Mouse (Mus musculus): ENCODE measurements around the gene Mbtps2. TPM values are rescaled to one million over a fixed set of nuclear protein-coding genes. Genes with fewer than 3 reads are reported as not detected.

Mbtps2 gene
- polyA plus RNA-seq, 1 experiment from 2014 or later: 23.8 TPM

DNA sequence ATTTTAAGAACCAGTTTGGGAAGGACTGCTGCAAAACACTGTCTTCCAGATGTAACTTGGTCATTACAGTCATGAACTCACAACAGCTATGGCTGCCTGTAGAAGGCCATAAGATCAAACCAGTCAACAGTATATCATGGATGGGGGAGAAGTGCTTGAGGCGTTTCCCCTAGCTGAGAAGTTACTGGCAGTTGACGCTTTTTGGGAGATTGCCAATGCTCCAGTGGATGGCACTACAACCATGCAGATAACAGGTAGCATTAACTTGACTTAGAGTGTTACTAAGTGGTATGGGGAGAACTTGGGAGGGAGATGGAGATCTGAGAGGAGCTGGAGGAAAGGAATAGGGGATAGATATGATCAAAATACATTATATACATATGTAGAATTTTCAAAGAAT, 23.8 kb downstream of the Mbtps2 start:
- Histone ChIP-seq H3K36me3 (ENCODE audit: control insufficient read depth, insufficient read depth, low read length) (peaks cover 7% of the 10 kb centered on the region), H3K4me1 (replicated peaks; ENCODE audit: control insufficient read depth, insufficient read depth, low read length) (no peaks in the 10 kb centered on the region), H3K4me2 (ENCODE audit: low read length) (no peak overlapping the region), H3K27ac (ENCODE audit: low read depth) (no peak overlapping the region), H3K9me3 (ENCODE audit: control insufficient read depth, low read length) (no peaks in the 10 kb centered on the region), H3K9ac (ENCODE audit: low read length) (no peak overlapping the region), H3K27me3 (replicated peaks; ENCODE audit: control insufficient read depth, insufficient read depth, low read length) (no peaks in the 10 kb centered on the region), H3K4me3 (ENCODE audit: low read depth, low read length) (no peak overlapping the region)
- no peak for DNase-seq (ENCODE audit: low spot score)
- 90% methylated on average over 2 of the region's 2 CpGs for WGBS
- no peak for ATAC-seq (replicated peaks; ENCODE audit: low FRiP score, low TSS enrichment, low read depth)

DNA sequence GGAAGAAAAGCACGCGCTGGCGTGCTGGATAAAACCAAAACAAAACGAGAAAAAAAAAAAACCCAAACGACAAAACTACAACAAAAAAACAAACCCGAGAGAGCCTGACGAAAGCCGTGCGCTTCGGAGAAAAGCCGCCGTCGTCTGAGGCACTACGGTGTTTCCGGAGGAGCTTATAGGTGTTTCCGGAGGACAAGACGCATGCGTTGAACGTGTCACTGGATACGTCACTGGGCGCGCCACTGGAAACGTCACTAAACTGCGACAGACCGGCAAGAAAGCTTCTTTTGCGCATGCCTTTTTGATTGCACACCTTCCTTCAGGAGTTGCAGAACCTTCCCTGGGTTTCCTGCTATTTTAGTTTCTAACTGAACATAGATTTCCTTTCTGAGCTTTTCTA, 29.7 kb downstream of the Mbtps2 start, which contains the start of gene Yy2:
Gene Yy2 (minus strand): TSS at position 146 of the 400 bp plus-strand sequence.
- no peak for DNase-seq (ENCODE audit: low spot score)
- ATAC-seq (replicated peaks; ENCODE audit: low FRiP score, low TSS enrichment, low read depth): no peak
- Histone ChIP-seq H3K27me3 (replicated peaks; ENCODE audit: control insufficient read depth, insufficient read depth, low read length) (no peaks in the 10 kb centered on the region), H3K9ac (ENCODE audit: low read length) (no peak within 1 kb of the TSS), H3K27ac (ENCODE audit: low read depth) (no peak within 1 kb of the TSS), H3K9me3 (ENCODE audit: control insufficient read depth, low read length) (no peaks in the 10 kb centered on the region), H3K36me3 (ENCODE audit: control insufficient read depth, insufficient read depth, low read length) (peaks cover 22% of the 10 kb centered on the region), H3K4me3 (ENCODE audit: low read depth, low read length) (no peak within 1 kb of the TSS), H3K4me2 (ENCODE audit: low read length) (no peak within 1 kb of the TSS), H3K4me1 (replicated peaks; ENCODE audit: control insufficient read depth, insufficient read depth, low read length) (no peaks in the 10 kb centered on the region)
- WGBS: 86% methylated on average over 26 of the region's 26 CpGs

DNA sequence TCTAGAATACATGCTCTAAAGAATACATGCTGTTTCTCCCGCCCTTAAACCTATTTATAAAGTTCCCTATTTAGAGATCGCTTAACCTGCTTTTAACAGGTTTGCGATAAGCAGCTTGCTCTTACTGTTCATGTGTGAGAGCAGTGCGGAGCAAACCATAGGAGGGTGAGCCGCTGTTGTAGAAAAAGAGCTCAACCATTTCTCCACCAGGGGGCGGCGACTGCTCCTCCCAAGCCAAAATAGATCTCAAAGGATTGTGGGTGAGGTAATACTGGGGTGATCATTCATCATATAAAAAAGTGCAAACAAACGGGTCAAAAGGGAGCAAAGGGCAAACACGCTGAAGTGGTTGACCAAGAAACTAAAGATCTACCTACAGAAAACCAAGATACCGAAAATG, 34.7 kb downstream of the Mbtps2 start:
- Histone ChIP-seq H3K27ac (ENCODE audit: low read depth) (no peak overlapping the region), H3K4me1 (replicated peaks; ENCODE audit: control insufficient read depth, insufficient read depth, low read length) (no peaks in the 10 kb centered on the region), H3K27me3 (replicated peaks; ENCODE audit: control insufficient read depth, insufficient read depth, low read length) (no peaks in the 10 kb centered on the region), H3K4me3 (ENCODE audit: low read depth, low read length) (no peak overlapping the region), H3K4me2 (ENCODE audit: low read length) (no peak overlapping the region), H3K9me3 (ENCODE audit: control insufficient read depth, low read length) (no peaks in the 10 kb centered on the region), H3K9ac (ENCODE audit: low read length) (no peak overlapping the region), H3K36me3 (ENCODE audit: control insufficient read depth, insufficient read depth, low read length) (peaks cover 13% of the 10 kb centered on the region)
- ATAC-seq (replicated peaks; ENCODE audit: low FRiP score, low TSS enrichment, low read depth) (no peak), DNase-seq (ENCODE audit: low spot score) (no peak)
- 82% methylated on average over 10 of the region's 10 CpGs for WGBS

DNA sequence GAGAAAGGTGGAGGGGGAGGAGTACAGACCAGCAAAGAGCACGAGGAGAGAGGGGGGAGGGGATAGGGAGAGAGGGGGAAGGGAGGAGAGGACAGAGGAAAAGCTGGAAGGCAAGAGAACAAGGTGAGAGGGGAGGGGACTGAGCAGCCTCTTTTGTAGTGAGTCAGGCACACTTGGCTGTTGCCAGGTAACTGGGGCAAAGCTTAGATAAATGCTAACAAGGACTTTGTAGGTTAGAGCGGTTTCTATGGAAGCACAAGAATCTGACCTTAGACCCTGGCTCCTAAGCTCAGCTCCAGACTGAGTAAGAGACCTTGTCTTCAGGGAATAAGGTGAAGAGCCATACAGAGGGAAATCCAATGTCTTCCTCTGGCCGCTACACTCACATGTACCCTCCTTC, 51.4 kb downstream of the Mbtps2 start:
- H3K4me3 ChIP-seq (ENCODE audit: low read depth, low read length): no peak overlapping the region
- no peaks in the 10 kb centered on the region for H3K9me3 ChIP-seq (ENCODE audit: control insufficient read depth, low read length)
- ATAC-seq (replicated peaks; ENCODE audit: low FRiP score, low TSS enrichment, low read depth) (peak; percentile 88), DNase-seq (ENCODE audit: low spot score) (no peak)
- no peaks in the 10 kb centered on the region for H3K27me3 ChIP-seq (replicated peaks; ENCODE audit: control insufficient read depth, insufficient read depth, low read length)
- no peak overlapping the region for H3K27ac ChIP-seq (ENCODE audit: low read depth)
- H3K4me2 ChIP-seq (ENCODE audit: low read length): no peak overlapping the region
- H3K4me1 ChIP-seq (replicated peaks; ENCODE audit: control insufficient read depth, insufficient read depth, low read length): no peaks in the 10 kb centered on the region
- no peak overlapping the region for H3K9ac ChIP-seq (ENCODE audit: low read length)
- 26% methylated on average over 3 of the region's 3 CpGs for WGBS
- peaks cover 12% of the 10 kb centered on the region; the same call in 1 of the 2 replicates for H3K36me3 ChIP-seq (ENCODE audit: control insufficient read depth, insufficient read depth, low read length)

DNA sequence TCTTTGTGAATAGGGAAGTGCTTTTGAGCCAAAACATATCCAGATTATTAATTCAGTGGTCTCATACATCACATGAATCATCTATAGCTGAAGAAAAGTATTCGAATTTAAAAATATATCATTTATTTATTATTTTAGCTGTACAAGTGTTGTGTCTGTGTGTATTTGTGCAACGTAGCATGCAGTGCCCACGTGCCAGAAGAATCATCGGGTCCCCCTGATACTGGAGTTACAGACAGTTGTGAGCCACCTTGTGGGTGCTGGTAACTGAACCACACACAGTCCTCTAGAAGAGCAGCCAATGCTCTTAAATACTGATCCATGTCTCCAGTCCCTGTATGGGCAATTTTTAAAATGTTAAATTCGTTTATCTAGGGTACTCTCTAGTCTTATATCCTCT, 92.1 kb downstream of the Mbtps2 start:
- Histone ChIP-seq H3K9me3 (ENCODE audit: control insufficient read depth, low read length) (no peaks in the 10 kb centered on the region), H3K4me1 (replicated peaks; ENCODE audit: control insufficient read depth, insufficient read depth, low read length) (no peaks in the 10 kb centered on the region), H3K4me3 (ENCODE audit: low read depth, low read length) (no peak overlapping the region), H3K27me3 (replicated peaks; ENCODE audit: control insufficient read depth, insufficient read depth, low read length) (no peaks in the 10 kb centered on the region), H3K9ac (ENCODE audit: low read length) (no peak overlapping the region), H3K27ac (ENCODE audit: low read depth) (no peak overlapping the region), H3K36me3 (ENCODE audit: control insufficient read depth, insufficient read depth, low read length) (no peaks in the 10 kb centered on the region), H3K4me2 (ENCODE audit: low read length) (no peak overlapping the region)
- DNase-seq (ENCODE audit: low spot score): no peak
- no peak for ATAC-seq (replicated peaks; ENCODE audit: low FRiP score, low TSS enrichment, low read depth)
- 70% methylated on average over 5 of the region's 5 CpGs for WGBS

DNA sequence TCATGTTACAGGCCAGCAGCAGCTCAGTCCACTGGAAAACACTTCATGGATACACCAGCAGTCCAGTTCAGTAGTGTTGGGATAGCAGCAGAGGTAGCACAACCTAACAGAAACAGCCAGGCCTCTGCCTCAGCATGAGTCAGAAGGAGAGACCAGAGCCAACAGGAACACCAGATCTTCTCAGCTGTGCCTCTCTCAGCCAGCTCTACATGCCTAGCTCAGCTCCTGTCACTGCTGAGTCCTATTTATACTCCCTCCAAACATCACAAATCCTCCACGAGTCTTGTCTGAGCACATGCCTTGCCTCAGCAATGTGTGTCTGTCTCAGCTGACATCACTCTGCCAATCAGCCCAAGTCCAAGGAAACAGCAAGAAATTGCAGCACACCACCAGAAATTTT, 94.0 kb downstream of the Mbtps2 start:
- no peak overlapping the region for H3K4me2 ChIP-seq (ENCODE audit: low read length)
- H3K9ac ChIP-seq (ENCODE audit: low read length): no peak overlapping the region
- ATAC-seq (replicated peaks; ENCODE audit: low FRiP score, low TSS enrichment, low read depth): no peak
- no peak overlapping the region for H3K4me3 ChIP-seq (ENCODE audit: low read depth, low read length)
- H3K36me3 ChIP-seq (ENCODE audit: control insufficient read depth, insufficient read depth, low read length): no peaks in the 10 kb centered on the region
- H3K27me3 ChIP-seq (replicated peaks; ENCODE audit: control insufficient read depth, insufficient read depth, low read length): no peaks in the 10 kb centered on the region
- no peaks in the 10 kb centered on the region for H3K4me1 ChIP-seq (replicated peaks; ENCODE audit: control insufficient read depth, insufficient read depth, low read length)
- 50% methylated on average over 1 of the region's 1 CpGs for WGBS
- DNase-seq (ENCODE audit: low spot score): no peak
- no peaks in the 10 kb centered on the region for H3K9me3 ChIP-seq (ENCODE audit: control insufficient read depth, low read length)
- H3K27ac ChIP-seq (ENCODE audit: low read depth): no peak overlapping the region

DNA sequence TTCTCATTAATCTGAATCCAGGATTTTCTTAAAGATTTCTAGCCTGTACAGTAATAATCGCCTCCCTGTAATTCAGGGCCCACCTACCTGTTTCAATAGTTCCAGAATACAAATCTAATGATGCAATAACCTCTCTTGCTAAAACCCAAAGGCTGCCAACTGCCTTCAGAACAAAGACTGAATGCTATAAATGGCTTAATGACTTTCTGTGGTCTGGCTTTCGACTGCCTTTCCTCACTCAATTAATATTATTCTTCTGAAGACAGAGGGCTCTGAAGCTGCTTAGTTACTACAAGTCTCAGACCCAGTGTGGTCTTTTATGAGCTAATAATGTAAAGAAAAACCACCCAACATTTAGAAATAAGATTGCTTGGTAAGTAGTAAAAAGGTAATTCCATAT, 96.6 kb downstream of the Mbtps2 start:
- no peak overlapping the region for H3K4me2 ChIP-seq (ENCODE audit: low read length)

DNA sequence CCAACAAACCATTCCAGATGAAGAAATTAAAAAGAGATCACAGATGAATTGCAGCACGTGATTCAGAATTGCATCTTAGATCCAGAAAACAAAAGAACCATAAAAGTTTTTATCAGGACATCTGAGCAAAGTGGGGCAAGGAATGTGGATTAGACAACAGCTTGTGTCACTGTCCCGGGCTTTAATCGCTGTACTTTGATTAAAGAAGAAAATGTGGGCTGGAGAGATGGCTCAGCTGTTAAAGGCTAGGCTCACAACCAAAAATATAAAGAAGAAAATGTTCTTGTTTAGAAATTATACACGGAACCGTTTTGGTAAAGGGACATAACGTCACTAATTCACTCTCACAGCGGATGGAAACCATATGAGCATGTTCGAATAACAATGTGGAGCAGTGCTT, 98.5 kb downstream of the Mbtps2 start:
- no peaks in the 10 kb centered on the region for H3K36me3 ChIP-seq (ENCODE audit: control insufficient read depth, insufficient read depth, low read length)
- no peak overlapping the region for H3K4me3 ChIP-seq (ENCODE audit: low read depth, low read length)
- ATAC-seq (replicated peaks; ENCODE audit: low FRiP score, low TSS enrichment, low read depth) (no peak), DNase-seq (ENCODE audit: low spot score) (no peak)
- 82% methylated on average over 8 of the region's 8 CpGs for WGBS
- no peak overlapping the region for H3K27ac ChIP-seq (ENCODE audit: low read depth)
- no peaks in the 10 kb centered on the region for H3K4me1 ChIP-seq (replicated peaks; ENCODE audit: control insufficient read depth, insufficient read depth, low read length)
- no peaks in the 10 kb centered on the region for H3K27me3 ChIP-seq (replicated peaks; ENCODE audit: control insufficient read depth, insufficient read depth, low read length)
- H3K4me2 ChIP-seq (ENCODE audit: low read length): no peak overlapping the region
- no peaks in the 10 kb centered on the region for H3K9me3 ChIP-seq (ENCODE audit: control insufficient read depth, low read length)
- H3K9ac ChIP-seq (ENCODE audit: low read length): no peak overlapping the region

More for the DNA sequence above, 96.6 kb downstream of the Mbtps2 start:
- H3K4me3 ChIP-seq (ENCODE audit: low read depth, low read length): no peak overlapping the region
- no peak overlapping the region for H3K9ac ChIP-seq (ENCODE audit: low read length)
- DNase-seq (ENCODE audit: low spot score): no peak
- H3K27me3 ChIP-seq (replicated peaks; ENCODE audit: control insufficient read depth, insufficient read depth, low read length): no peaks in the 10 kb centered on the region
- no peaks in the 10 kb centered on the region for H3K9me3 ChIP-seq (ENCODE audit: control insufficient read depth, low read length)
- H3K36me3 ChIP-seq (ENCODE audit: control insufficient read depth, insufficient read depth, low read length): no peaks in the 10 kb centered on the region
- WGBS: 53% methylated on average over 2 of the region's 2 CpGs
- H3K4me1 ChIP-seq (replicated peaks; ENCODE audit: control insufficient read depth, insufficient read depth, low read length): no peaks in the 10 kb centered on the region
- ATAC-seq (replicated peaks; ENCODE audit: low FRiP score, low TSS enrichment, low read depth): no peak
- no peak overlapping the region for H3K27ac ChIP-seq (ENCODE audit: low read depth)

DNA sequence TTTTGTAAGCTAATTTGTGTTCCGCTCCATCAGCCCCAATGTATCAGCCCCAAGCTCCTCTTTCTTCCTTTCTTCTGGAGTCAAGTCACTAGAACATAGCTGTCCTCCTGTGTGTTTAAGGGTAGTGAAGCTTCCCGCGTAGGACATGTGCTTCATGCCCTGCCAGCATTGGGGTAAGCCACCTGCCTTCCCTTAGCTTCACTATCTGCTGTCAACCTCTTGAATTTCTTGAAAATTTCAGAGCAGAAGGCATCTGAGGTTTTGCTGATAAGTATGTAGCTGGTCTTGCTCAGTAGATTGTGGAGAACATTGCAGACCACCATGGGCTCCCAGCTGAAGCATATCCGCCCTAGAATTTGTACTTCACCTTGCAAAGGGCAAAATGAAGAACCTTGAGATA, 105.4 kb downstream of the Mbtps2 start:
- Histone ChIP-seq H3K4me2 (ENCODE audit: low read length) (no peak overlapping the region), H3K9me3 (ENCODE audit: control insufficient read depth, low read length) (no peaks in the 10 kb centered on the region), H3K9ac (ENCODE audit: low read length) (no peak overlapping the region), H3K4me1 (replicated peaks; ENCODE audit: control insufficient read depth, insufficient read depth, low read length) (0 out of 2 replicates have a peak, but pooled peaks cover 3% of the 10 kb centered on the region), H3K27ac (ENCODE audit: low read depth) (no peak overlapping the region), H3K36me3 (ENCODE audit: control insufficient read depth, insufficient read depth, low read length) (no peaks in the 10 kb centered on the region), H3K4me3 (ENCODE audit: low read depth, low read length) (no peak overlapping the region), H3K27me3 (replicated peaks; ENCODE audit: control insufficient read depth, insufficient read depth, low read length) (no peaks in the 10 kb centered on the region)
- no peak for DNase-seq (ENCODE audit: low spot score)
- ATAC-seq (replicated peaks; ENCODE audit: low FRiP score, low TSS enrichment, low read depth): no peak
- 91% methylated on average over 4 of the region's 4 CpGs for WGBS
